Mouse (Mus musculus): ENCODE measurements around the gene Pdlim4.

The Pdlim4 gene
- long read RNA-seq, experiment 1, transcript Pdlim4-201 (7 exons, 1,182 nt) = major isoform, 33 of 37 reads
- long read RNA-seq, experiment 1, partial matches to known transcripts = 2 of 37 reads
- long read RNA-seq, experiment 1, other reads (novel, unspliced or antisense) = 2 of 37 reads
- long read RNA-seq, experiment 2, transcript Pdlim4-201 (7 exons, 1,182 nt) = major isoform, 19 of 21 reads
- long read RNA-seq, experiment 2, partial matches to known transcripts = 1 of 21 reads
- long read RNA-seq, experiment 2, other reads (novel, unspliced or antisense) = 1 of 21 reads

- intact Hi-C loops (cut with DNase I) = no loop called here
These were observed at the start of gene Pdlim4 for GRCm38 (mm10) chr11:54068520-54069371. Gene Pdlim4 (minus strand): TSS chr11:54069014.

- intact Hi-C loops (cut with DNase I) = no loop called here
These were observed 48.3 kb upstream of the Pdlim4 start for GRCm38 (mm10) chr11:54117096-54117495.

- intact Hi-C loops (cut with DNase I) = no loop called here
These were observed 47.6 kb upstream of the Pdlim4 start for GRCm38 (mm10) chr11:54116406-54116805.

DNA sequence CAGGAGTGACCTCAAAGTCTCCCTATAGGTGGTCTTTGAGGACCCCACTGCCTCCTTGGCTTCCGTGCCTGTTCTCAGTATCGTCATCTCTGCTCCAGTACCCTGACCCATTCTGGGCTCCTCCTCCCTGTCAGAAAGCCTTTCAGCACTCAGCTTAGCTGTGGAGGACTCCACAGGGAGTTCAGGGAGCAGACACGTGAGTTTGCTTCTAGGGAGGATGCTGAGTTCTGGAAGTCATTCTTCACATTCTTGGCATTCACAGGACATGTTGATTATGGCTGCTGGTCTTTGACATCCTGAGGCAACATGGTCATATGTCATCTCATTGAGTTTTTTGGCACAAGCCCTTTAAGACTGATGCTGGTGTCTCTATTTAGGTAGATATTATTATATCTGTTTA, 47.1 kb upstream of the Pdlim4 start:
- intact Hi-C loops (cut with DNase I) = no loop called here

GRCm38 (mm10) chr11:54115301-54115700, 46.5 kb upstream of the Pdlim4 start:
- intact Hi-C loops (cut with DNase I) = no loop called here

GRCm38 (mm10) chr11:54114746-54115145, 45.9 kb upstream of the Pdlim4 start:
- intact Hi-C loops (cut with DNase I) = no loop called here

- intact Hi-C loops (cut with DNase I) = no loop called here
These were observed 44.5 kb upstream of the Pdlim4 start for GRCm38 (mm10) chr11:54113352-54113751.

DNA sequence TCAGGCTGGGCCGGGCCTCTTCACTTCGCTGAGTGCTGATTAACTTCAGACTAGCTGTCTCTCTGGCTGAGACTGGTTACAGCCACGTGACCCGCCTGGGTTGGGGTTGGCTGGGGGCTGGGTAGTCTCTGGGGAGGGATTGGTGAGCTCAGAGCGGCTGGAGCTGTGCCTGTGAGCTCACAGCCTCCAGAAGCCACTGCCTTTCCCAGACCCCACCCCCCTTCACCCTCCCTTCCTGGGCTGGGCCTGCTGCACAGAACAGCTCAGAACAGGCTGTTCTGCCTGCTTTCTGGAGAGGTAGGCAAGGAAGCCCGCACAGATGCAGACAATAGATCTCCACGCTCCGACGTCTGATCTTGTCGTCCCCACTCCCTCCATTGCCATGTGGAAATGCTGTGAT, 44.1 kb upstream of the Pdlim4 start:
- intact Hi-C loops (cut with DNase I) = no loop called here

DNA sequence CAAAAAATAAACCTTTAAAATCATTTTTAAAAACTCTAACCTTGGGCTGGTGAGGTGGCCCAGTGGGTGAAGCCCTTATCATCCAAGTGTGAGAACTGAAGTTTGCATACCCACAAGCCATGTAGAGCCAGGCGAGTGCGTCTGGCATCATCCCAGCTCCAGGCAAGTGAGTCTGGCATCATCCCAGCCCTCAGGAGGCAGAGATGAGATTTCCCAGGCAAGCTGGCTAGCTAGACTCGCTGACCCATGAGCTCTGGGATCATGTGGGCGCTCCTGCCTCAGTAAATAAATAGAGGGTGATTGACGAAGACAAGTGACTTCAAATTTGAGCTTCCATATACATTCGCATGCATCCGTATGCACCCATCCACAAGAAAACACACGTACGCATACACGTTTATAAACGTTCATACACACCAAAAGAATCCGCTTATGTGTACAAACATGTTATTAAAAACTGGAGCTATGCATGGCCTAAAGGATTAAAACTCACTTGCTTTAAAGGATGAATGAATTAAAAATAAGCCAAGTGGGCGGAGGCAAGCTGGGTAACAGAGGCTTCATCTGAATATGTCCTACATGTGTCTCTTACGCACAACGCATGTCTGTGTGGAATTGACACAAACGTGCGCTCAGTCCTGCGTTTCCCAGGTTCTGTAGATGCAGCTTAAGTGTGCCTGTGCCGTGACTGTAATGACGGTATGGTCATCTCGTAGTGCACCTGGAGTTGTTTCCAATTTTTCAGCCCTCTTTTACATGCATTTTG, 43.3 kb upstream of the Pdlim4 start:
- intact Hi-C loops (cut with DNase I) = no loop called here

- intact Hi-C loops (cut with DNase I) = no loop called here
These were observed 42.5 kb upstream of the Pdlim4 start for GRCm38 (mm10) chr11:54111291-54111690.

GRCm38 (mm10) chr11:54108894-54109293, 40.1 kb upstream of the Pdlim4 start:
- intact Hi-C loops (cut with DNase I) = no loop called here

- intact Hi-C loops (cut with DNase I) = no loop called here
These were observed 39.3 kb upstream of the Pdlim4 start for GRCm38 (mm10) chr11:54108131-54108530.

GRCm38 (mm10) chr11:54107239-54107638, 38.4 kb upstream of the Pdlim4 start:
- intact Hi-C loops (cut with DNase I) = no loop called here

GRCm38 (mm10) chr11:54106676-54107075, 37.9 kb upstream of the Pdlim4 start:
- intact Hi-C loops (cut with DNase I) = no loop called here

GRCm38 (mm10) chr11:54105011-54105410, 36.2 kb upstream of the Pdlim4 start:
- intact Hi-C loops (cut with DNase I) = no loop called here

DNA sequence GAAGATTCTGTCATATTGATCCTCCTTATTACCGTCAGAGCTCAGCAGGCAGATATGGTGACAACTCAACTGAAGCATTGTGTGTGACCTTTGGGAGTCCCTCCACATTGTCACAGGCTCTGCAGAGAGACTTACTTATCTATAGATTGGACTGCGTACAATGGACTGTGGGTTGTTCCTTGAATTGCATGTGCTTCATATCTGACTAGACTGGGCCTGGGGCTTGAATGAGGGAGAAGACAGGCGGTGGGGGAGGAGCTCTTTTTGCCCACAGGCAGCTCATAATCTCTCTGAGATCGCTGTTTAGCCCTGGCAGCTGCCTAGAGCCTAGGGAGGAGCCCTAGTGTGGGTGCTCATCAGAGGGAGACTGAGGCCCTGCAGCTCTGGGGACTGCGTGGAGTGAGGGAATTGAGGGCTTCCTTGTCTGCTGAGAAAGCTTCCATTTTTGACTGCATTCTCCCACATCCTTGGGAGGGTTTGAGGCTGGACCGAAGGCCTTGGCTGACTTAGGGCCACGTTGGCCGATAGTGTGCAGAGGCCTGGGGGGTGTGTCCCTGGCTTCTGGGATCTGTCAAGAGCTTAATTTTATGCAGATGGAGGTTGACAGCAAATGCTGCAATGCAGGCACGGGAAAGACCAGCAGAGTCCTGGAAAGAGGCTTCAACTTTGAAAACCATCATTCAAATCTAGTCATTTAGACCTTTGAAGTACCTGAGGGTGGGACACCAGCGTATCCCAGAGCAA, 34.1 kb upstream of the Pdlim4 start:
- intact Hi-C loops (cut with DNase I) = no loop called here

DNA sequence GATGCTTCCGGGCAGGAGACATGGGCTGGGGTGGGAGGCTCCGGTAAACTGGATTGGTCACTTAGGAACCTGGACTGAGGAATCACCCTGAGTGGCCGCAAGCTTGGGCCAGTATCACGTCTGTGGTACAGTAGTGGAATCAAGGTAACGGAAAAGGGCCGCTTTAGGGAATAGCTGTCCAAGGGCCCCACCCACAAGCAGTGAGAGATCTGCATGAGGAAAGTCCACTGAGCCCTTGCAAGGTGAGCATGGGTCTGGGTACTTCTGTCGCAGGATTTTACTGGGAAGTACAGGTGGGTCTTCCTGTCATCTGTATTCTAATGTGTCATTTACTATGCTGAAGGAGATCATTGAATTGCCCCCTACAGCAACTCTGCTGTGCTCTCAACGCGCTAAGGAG, 32.9 kb upstream of the Pdlim4 start:
- intact Hi-C loops (cut with DNase I) = no loop called here

- intact Hi-C loops (cut with DNase I) = no loop called here
These were observed 32.1 kb upstream of the Pdlim4 start for GRCm38 (mm10) chr11:54100692-54101591.

DNA sequence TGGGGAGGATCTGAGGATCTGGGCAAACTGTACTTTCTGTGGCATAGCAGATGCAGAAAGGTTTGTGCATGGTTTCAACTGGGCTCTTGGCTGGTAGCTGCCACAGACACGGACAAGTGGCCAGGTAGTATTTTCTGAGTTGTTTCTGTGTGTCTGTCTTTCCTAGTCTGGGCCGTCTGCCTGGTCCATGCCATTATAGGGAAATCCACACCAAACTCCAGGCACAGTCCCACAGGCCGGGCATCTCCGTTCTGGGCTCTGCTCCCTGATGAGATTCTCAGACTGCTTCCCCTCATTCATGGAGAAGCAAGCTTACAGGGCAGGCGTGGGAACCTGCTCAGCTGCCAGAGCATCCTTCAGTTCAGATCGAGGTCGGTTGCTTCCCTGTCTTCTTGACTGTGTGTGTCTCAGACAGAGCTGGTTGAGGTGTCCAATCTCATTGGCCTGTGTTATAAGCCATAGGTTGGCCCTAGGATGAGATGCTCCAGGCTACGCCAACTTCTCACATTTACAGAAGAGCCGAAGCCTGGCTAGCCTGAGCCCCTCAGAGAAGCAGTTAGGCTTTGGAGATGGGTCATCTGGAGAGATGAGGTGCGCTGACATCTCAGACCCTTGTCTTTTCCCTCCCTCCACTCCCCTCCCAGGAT, 31.4 kb upstream of the Pdlim4 start, which contains the start of gene P4ha2:
TSS of gene P4ha2 (plus strand) at position 51 of the 647 bp plus-strand sequence.
- intact Hi-C loops (cut with DNase I) = no loop called here

Data from adrenal gland (tissue).